11 mouse cellular contexts compared by ENCODE assay signal in genomic region chr4:146480376-146481096, GRCm38 (mm10). TPM values are rescaled to one million over a fixed set of nuclear protein-coding genes. Genes with fewer than 3 reads are reported as not detected.
DNase-seq lines count a peak whose midpoint lies in the region; ATAC-seq lines count a peak whose summit lies in the region.
"Not testable (repeated sequence)": the region's sequence is repeated elsewhere in the genome, so short reads cannot be mapped to it uniquely, and the experiment has no call there.
"Had no signal": no experiment of that assay in that cellular context is flagged by ENCODE, and none has a peak within 500 bp of the region (broad histone marks: within the 10 kb centered on the region; RNA-seq: fewer than 3 reads in every experiment).

No protein-coding gene starts in this region.

- H3K27me3 ChIP-seq in embryonic facial prominence, embryonic 13.5 days; heart, embryonic 10.5 days (ENCODE audit: insufficient read depth, poor library complexity, severe bottlenecking); hindbrain, embryonic 13.5 days; kidney, embryonic 16.5 days (ENCODE audit: insufficient read depth, low read length); liver, embryonic 11.5 days (replicated peaks; ENCODE audit: control insufficient read depth, insufficient read depth, low read length); lung, embryonic 16.5 days (ENCODE audit: control insufficient read depth, insufficient read depth, low read depth, low read length); midbrain, embryonic 16.5 days (ENCODE audit: control insufficient read depth, insufficient read depth, low read depth, low read length); stomach, embryonic 15.5 days (replicated peaks): not testable (repeated sequence)

- H3K9me3 ChIP-seq in embryonic facial prominence, embryonic 13.5 days: peaks cover 78% of the 10 kb centered on the region
- H3K9me3 ChIP-seq in heart, embryonic 10.5 days: peaks cover 77% of the 10 kb centered on the region
- H3K9me3 ChIP-seq in hindbrain, embryonic 13.5 days: peaks cover 76% of the 10 kb centered on the region
- peaks cover 71% of the 10 kb centered on the region for H3K9me3 ChIP-seq in kidney, embryonic 16.5 days (ENCODE audit: low read length)
- H3K9me3 ChIP-seq in liver, embryonic 11.5 days (ENCODE audit: control insufficient read depth, low read length): peaks cover 51% of the 10 kb centered on the region
- peaks cover 53% of the 10 kb centered on the region for H3K9me3 ChIP-seq in lung, embryonic 16.5 days (ENCODE audit: control insufficient read depth, low read length)
- H3K9me3 ChIP-seq in midbrain, embryonic 16.5 days (replicated peaks; ENCODE audit: control insufficient read depth, low read length, poor library complexity, severe bottlenecking): peaks cover 63% of the 10 kb centered on the region
- H3K9me3 ChIP-seq in stomach, embryonic 15.5 days: peaks cover 36% of the 10 kb centered on the region

- H3K9ac ChIP-seq in embryonic facial prominence, embryonic 13.5 days; hindbrain, embryonic 13.5 days; kidney, embryonic 16.5 days (replicated peaks; ENCODE audit: low read length); liver, embryonic 11.5 days (ENCODE audit: low read depth, low read length); lung, embryonic 16.5 days (ENCODE audit: low read length); midbrain, embryonic 16.5 days (ENCODE audit: low read depth, low read length); stomach, embryonic 15.5 days: not testable (repeated sequence)

- ATAC-seq in embryonic facial prominence, embryonic 13.5 days (ENCODE audit: insufficient number of reproducible peaks, insufficient read depth, low FRiP score, low TSS enrichment, low read depth): peak; percentile 27; the same call in 1 of the 2 replicates
- ATAC-seq in hindbrain, embryonic 13.5 days (ENCODE audit: low FRiP score): peak; percentile 59; the same call in 1 of the 2 replicates
- ATAC-seq in kidney, embryonic 16.5 days (ENCODE audit: low FRiP score, low TSS enrichment): peak; percentile 20; the same call in 1 of the 2 replicates
- peak; percentile 27 for ATAC-seq in liver, embryonic 11.5 days (replicated peaks; ENCODE audit: low FRiP score)
- 0 out of 2 replicates have a peak, but pooled peaks have one; percentile 18 for ATAC-seq in lung, embryonic 16.5 days (ENCODE audit: low read depth)
- peak; percentile 40 for ATAC-seq in midbrain, embryonic 16.5 days
- peak; percentile 41; the same call in 1 of the 2 replicates for ATAC-seq in stomach, embryonic 15.5 days (ENCODE audit: insufficient read depth, low FRiP score, low read depth)

- not testable (repeated sequence) for H3K4me2 ChIP-seq in embryonic facial prominence, embryonic 13.5 days; hindbrain, embryonic 13.5 days; kidney, embryonic 16.5 days (replicated peaks; ENCODE audit: low read depth, low read length); liver, embryonic 11.5 days; lung, embryonic 16.5 days (ENCODE audit: low read depth, low read length); midbrain, embryonic 16.5 days (ENCODE audit: low read length); stomach, embryonic 15.5 days

- not testable (repeated sequence) for H3K4me1 ChIP-seq in embryonic facial prominence, embryonic 13.5 days; heart, embryonic 10.5 days; hindbrain, embryonic 13.5 days (replicated peaks); kidney, embryonic 16.5 days (ENCODE audit: insufficient read depth, low read length); liver, embryonic 11.5 days (replicated peaks; ENCODE audit: control insufficient read depth, insufficient read depth, low read length); lung, embryonic 16.5 days (replicated peaks; ENCODE audit: control insufficient read depth, insufficient read depth, low read length); midbrain, embryonic 16.5 days (ENCODE audit: control insufficient read depth, insufficient read depth, low read length); stomach, embryonic 15.5 days

- WGBS in embryonic facial prominence, embryonic 13.5 days: 67% methylated on average over 6 of the region's 6 CpGs
- 71% methylated on average over 6 of the region's 6 CpGs for WGBS in heart, embryonic 10.5 days
- 70% methylated on average over 6 of the region's 6 CpGs for WGBS in hindbrain, embryonic 13.5 days
- WGBS in kidney, embryonic 16.5 days: 72% methylated on average over 6 of the region's 6 CpGs
- WGBS in liver, embryonic 11.5 days: 67% methylated on average over 6 of the region's 6 CpGs
- WGBS in lung, embryonic 16.5 days: 61% methylated on average over 6 of the region's 6 CpGs
- 71% methylated on average over 6 of the region's 6 CpGs for WGBS in midbrain, embryonic 16.5 days
- WGBS in stomach, embryonic 15.5 days: 65% methylated on average over 6 of the region's 6 CpGs

- not testable (repeated sequence) for H3K36me3 ChIP-seq in embryonic facial prominence, embryonic 13.5 days; heart, embryonic 10.5 days; hindbrain, embryonic 13.5 days; kidney, embryonic 16.5 days (ENCODE audit: insufficient read depth, low read length); liver, embryonic 11.5 days (ENCODE audit: control insufficient read depth, insufficient read depth, low read length); lung, embryonic 16.5 days (ENCODE audit: control insufficient read depth, insufficient read depth, low read length); midbrain, embryonic 16.5 days (ENCODE audit: control insufficient read depth, insufficient read depth, low read length); stomach, embryonic 15.5 days

- H3K4me3 ChIP-seq in embryonic facial prominence, embryonic 13.5 days; heart, embryonic 10.5 days; hindbrain, embryonic 13.5 days; kidney, embryonic 16.5 days (ENCODE audit: low read length); liver, embryonic 11.5 days (ENCODE audit: low read depth, low read length); lung, embryonic 16.5 days (ENCODE audit: low read length); midbrain, embryonic 16.5 days (ENCODE audit: low read depth, low read length); stomach, embryonic 15.5 days (replicated peaks): not testable (repeated sequence)

- not testable (repeated sequence) for H3K27ac ChIP-seq in embryonic facial prominence, embryonic 13.5 days; heart, embryonic 10.5 days; hindbrain, embryonic 13.5 days; kidney, embryonic 16.5 days (ENCODE audit: low read length); liver, embryonic 11.5 days (ENCODE audit: low read depth, low read length); lung, embryonic 16.5 days (ENCODE audit: low read length); midbrain, embryonic 16.5 days (ENCODE audit: low read length); stomach, embryonic 15.5 days

- DNase-seq in heart, embryonic 10.5 days (ENCODE audit: low spot score): peak; percentile 86
- not testable (repeated sequence) for DNase-seq in liver, embryonic 11.5 days (ENCODE audit: low spot score)

RNA-seq across cellular contexts. Expression of gene Zfp981, which starts 21.3 kb away (rescaled TPM):
- 0.37 TPM in 1 of 2 replicates, not detected in the other for polyA plus RNA-seq in embryonic facial prominence, embryonic 13.5 days (2015; fragmentation: Nextera tagmentation; extraction: Ambion mirVana)
- 0.09 and 0.11 TPM in 2 replicates for polyA plus RNA-seq in heart, embryonic 10.5 days (2016; fragmentation: Nextera tagmentation; extraction: Ambion mirVana)
- polyA plus RNA-seq in hindbrain, embryonic 13.5 days (2015; fragmentation: Nextera tagmentation; extraction: Ambion mirVana): 0.13 TPM in 2 replicates
- 0.05 and 0.09 TPM in 2 replicates for polyA plus RNA-seq in kidney, embryonic 16.5 days (2015; fragmentation: Nextera tagmentation; extraction: Ambion mirVana)
- polyA plus RNA-seq in liver, embryonic 11.5 days (2014; fragmentation: Nextera tagmentation; extraction: Ambion mirVana): 0.21 and 0.31 TPM in 2 replicates
- polyA plus RNA-seq in lung, embryonic 16.5 days (2015; fragmentation: Nextera tagmentation; extraction: Ambion mirVana): 0.09 TPM in 1 of 2 replicates, not detected in the other
- 0.10 and 0.16 TPM in 2 replicates for polyA plus RNA-seq in midbrain, embryonic 16.5 days (2015; fragmentation: Nextera tagmentation; extraction: Ambion mirVana)
- 0.09 TPM in 1 of 2 replicates, not detected in the other for polyA plus RNA-seq in stomach, embryonic 15.5 days (2015; fragmentation: Nextera tagmentation; extraction: Ambion mirVana)
- polyA plus RNA-seq: adrenal gland, adult 2 months; gonadal fat pad, adult 2 months; small intestine, adult 2 months had no signal

RNA-seq across cellular contexts. Expression of gene Zfp992, which starts 31.7 kb away (rescaled TPM):
- 2.7 and 3.7 TPM in 2 replicates for polyA plus RNA-seq in embryonic facial prominence, embryonic 13.5 days (2015; fragmentation: Nextera tagmentation; extraction: Ambion mirVana)
- polyA plus RNA-seq in heart, embryonic 10.5 days (2016; fragmentation: Nextera tagmentation; extraction: Ambion mirVana): 4.7 and 5.3 TPM in 2 replicates
- polyA plus RNA-seq in hindbrain, embryonic 13.5 days (2015; fragmentation: Nextera tagmentation; extraction: Ambion mirVana): 2.4 and 2.6 TPM in 2 replicates
- polyA plus RNA-seq in kidney, embryonic 16.5 days (2015; fragmentation: Nextera tagmentation; extraction: Ambion mirVana): 3.2 and 3.4 TPM in 2 replicates
- 9.0 and 9.4 TPM in 2 replicates for polyA plus RNA-seq in liver, embryonic 11.5 days (2014; fragmentation: Nextera tagmentation; extraction: Ambion mirVana)
- 0.73 and 1.2 TPM in 2 replicates for polyA plus RNA-seq in lung, embryonic 16.5 days (2015; fragmentation: Nextera tagmentation; extraction: Ambion mirVana)
- polyA plus RNA-seq in midbrain, embryonic 16.5 days (2015; fragmentation: Nextera tagmentation; extraction: Ambion mirVana): 1.8 TPM in 2 replicates
- polyA plus RNA-seq in stomach, embryonic 15.5 days (2015; fragmentation: Nextera tagmentation; extraction: Ambion mirVana): 2.8 and 2.9 TPM in 2 replicates
